Mouse (Mus musculus) activated CD4-positive, CD25-positive, alpha-beta regulatory T cell, adult 4 months (primary cell): ENCODE results near the gene Itfg2. TPM values are rescaled to one million over a fixed set of nuclear protein-coding genes. Genes with fewer than 3 reads are reported as not detected.

Experiments used
- ATAC-seq: one replicate; pipeline ENCODE4 v1.8.0; 2017
- polyA plus RNA-seq, 2 experiments: library from polyadenylated mRNA; unstranded; fragments of 100-300 nt; shearing (Covaris generic); gene quantifications; one replicate each; pipeline ENCODE4 v1.2.1; 2017

Itfg2 gene
- polyA plus RNA-seq, 2 experiments from 2014 or later: 17.6 to 20.6 TPM

DNA sequence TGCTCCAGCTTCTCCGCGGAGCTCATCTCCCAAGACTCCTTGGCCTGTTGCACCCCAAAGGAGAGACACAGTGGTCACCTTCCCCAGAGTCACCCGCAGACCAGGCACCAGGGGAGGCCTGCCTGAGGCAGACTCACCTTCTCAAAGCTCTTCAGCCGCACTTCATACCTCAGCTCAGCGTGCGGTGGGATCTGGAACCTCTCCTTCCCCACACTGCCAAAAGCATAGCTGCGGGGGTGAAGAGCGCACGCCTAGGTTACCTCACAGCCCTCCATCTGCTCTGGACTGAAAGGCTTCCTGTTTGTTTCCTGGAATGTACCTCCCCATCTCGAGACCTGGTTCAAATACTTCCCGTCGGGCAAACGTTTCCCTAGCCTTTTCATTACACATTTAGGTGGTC is 8.8 kb upstream of the Itfg2 start:
- no peak for ATAC-seq

DNA sequence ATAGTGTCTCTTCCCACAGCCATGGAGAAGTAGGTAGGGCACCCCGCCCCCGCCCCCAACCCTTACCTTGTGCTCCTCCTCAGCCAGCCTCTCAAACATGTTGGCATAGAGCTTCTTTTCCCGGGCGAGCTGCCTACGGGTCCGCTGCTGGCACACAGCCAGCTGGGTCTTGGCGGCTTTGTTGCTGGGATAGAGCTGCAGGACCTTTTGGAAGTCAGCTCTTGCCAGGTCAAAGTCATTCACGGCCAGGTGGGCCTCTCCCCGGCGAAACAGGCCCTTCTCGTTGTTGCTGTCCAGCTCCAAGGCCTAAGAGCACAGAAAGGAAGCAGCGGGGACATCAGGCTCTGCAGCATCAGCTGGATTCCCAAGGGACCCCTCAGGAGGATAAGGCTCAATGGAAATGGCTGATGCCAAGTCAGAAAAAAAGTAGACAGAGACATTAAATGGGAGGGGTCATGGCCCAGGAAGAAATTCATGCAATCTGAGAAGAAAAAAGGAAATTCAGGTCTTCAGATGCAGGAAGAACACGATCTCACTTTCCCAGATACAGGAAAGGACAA is 7.7 kb upstream of the Itfg2 start:
- no peak for ATAC-seq

DNA sequence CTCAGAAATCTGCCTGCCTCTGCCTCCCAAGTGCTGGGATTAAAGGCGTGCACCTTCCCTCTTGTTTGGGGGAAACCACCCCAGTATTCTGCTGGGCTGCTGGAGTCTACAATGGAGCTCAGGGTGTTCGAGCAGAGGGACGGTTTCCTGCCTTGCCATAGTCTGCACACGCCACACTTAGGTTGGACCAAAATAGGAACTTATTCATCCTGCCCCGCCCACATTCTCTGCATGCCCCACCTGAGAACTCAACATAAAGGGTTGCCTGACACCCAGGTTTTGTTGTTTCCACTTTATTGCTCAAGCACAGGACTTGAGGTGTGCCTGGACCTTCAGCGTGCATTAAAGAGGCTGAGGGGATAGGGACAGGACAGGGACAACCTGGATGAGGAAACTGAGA is 5.1 kb upstream of the Itfg2 start:
- ATAC-seq: no peak

DNA sequence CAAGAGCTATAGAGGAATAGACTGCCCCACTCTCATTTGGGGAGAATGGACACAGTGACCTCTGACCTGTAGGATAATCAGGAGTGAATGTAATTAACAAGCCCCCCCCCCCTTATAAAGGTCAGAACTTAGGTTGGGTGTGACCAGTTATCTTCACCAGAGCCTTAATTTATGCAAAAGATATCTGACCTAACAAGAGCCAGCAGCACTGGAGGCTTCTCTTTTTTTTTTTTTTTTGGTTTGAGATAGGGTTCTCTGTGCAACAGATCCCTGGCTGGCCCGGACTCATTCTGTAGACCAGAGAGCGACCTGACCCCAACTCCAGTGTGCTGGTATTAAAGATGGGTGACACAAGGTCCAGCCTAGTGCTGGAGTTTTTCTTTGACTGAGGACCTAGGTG is 4.6 kb upstream of the Itfg2 start:
- ATAC-seq: no peak

DNA sequence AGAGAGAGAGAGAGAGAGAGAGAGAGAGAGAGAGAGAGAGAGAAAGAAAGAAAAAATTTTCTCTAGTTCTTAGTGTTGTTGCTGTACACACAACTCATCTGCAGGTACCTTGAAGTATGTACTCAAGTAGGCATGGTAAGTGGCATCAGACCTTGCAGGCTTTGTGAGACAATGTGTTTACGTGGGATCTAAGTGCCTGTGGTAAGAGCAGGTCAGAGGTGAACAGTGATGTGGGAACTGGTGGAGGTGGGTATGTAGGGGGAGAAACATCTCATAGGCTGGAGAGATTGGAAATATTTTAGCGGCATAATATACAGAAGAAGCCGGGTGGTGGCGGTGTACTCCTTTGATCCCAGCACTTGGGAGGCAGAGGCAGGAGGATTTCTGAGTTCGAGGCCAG is 2.8 kb upstream of the Itfg2 start:
- no peak for ATAC-seq

DNA sequence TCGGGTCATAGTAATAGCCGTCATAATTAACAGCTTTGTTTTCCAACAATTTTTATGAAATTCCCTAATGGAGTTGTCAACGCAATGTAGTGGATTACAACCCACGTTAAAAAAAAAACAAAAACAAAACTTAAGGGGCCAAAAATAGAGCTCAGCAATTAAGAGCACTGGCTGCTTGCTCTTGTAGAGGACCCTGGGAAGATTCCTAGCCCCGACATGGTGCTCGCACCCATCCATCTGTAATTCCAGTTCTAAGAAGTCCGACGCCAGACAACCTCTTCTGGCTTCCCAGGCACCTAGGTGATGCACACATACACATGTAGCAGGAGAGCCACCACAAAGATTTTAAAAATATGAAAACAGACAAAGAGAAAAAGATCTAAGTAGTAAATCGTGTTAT is 315 bp upstream of the Itfg2 start:
- no peak for ATAC-seq

DNA sequence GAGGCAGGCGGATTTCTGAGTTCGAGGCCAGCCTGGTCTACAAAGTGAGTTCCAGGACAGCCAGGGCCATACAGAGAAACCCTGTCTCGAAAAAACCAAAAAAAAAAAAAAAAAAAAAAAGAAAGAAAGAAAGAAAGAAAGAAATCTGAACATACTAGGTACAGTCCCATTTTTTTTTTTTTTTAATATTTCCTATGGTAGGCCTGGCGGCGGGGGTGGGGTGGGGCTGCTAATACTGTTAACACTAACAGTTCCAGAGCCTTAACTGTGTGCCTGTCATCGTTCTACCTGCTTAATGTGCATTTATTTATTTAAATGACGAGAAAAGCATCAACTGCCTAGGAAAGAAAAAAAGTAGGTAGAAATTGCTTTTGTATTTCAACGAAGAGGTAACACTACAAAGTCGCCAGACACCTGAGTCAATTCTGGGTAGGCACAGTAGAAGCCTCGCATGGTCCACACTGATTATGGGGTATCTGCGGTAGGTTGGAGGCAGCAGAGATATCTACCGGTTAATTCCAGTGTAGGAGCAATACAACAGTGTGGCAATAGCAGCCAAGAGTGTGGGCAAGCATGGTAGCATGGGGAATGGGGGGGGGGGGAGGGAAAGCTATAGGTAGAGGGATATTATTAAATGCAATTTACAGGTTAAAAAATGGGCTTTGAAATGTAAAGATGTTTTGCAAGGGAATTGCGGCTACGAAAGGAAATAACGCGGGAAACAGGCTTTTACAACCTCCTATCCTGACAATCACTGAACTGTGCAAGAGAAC is 1.0 kb downstream of the Itfg2 start:
- no peak for ATAC-seq

DNA sequence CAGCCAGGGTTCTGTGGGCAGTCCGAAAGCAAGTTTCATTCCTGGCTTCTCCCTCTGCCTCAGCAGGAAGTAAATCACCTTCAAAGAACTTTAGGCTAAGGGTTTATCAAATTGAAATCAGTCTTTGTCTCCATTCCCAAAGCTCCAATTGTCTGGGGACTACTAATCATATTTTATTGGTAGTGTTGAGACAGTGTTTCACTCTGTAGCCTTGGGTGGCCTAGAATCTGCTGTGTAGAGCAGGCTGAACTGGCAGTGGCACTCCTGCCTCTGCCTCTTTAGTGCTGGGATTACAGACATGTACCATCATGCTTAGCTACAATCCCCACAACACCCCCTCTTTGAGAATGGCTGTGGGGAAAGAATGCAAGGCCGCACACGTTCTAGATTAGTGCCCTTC is 3.3 kb downstream of the Itfg2 start:
- no peak for ATAC-seq

DNA sequence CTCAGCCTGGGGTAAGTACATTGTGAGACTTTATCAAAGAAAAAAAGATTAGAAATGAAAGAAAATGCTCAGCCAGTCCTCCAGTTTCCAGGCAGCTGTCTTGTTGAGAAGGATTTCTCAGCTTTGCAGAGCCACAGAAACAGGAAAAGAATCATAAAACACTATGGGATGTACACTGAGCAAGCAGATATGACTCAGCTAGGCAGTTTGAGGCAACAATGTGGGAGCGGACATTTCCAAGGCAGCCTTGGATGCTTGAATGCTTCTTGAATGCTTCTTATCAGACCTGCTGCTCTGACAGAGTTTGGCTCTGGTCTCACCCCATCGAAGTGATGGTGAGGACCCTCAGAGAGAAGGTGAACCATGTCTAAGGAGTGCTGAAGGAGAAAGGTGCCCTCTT is 3.7 kb downstream of the Itfg2 start:
- ATAC-seq: no peak

DNA sequence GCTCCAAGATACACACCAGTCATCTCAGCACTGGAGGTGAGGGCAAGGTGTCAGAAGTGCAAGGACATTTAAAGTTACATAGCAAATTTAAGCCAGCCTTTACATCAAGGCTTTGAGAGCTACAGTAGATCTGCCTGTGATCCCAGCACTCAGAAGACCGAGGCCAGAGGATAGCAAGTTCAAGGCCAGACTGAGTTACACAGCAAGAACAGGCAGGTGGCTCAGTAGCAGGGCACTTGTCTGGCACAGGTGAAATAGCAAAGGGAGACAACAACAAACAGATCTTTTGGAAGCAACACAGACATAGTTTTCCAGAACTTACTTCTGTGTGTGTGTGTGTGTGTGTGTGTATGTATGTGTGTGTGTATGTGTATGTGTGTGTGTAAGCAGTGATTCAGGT is 6.7 kb downstream of the Itfg2 start:
- no peak for ATAC-seq

DNA sequence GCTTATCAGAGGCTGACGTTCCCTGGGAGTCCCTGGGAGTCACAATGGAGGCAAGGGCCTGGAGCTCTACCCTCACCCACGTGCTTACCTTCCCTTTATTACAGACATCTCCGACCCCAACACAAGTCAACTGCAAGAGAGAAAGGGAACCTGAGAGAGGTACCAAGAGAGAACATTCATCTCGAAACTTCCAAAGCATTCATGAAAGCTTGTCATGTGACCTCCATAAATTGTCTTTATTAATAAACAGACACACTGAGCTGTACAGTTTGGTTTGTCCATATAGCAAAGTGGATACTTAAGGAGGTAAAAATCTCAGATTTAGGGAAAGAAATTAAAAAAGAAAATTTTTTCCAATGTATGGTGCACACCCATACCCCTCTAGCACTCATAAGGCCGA is 8.6 kb downstream of the Itfg2 start:
- no peak for ATAC-seq

DNA sequence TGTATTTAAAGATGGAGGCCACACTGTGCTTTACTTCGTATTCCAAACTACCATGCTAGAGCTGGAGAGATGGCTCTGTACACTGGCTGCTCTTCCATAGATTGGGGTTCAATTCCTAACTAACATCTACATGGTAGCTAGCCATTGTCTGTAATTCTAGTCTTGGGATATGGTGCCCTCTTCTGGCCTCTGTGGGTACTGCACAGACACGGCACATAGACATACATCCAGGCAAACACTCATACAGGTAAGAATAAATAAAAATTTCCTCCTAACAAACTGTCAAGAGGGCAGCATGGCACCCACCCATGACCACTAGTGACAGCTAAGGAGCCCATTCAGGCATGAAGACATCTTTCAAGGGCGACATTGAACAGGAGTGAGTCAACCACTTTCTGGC is 13.6 kb downstream of the Itfg2 start:
- peak; percentile 88 for ATAC-seq

DNA sequence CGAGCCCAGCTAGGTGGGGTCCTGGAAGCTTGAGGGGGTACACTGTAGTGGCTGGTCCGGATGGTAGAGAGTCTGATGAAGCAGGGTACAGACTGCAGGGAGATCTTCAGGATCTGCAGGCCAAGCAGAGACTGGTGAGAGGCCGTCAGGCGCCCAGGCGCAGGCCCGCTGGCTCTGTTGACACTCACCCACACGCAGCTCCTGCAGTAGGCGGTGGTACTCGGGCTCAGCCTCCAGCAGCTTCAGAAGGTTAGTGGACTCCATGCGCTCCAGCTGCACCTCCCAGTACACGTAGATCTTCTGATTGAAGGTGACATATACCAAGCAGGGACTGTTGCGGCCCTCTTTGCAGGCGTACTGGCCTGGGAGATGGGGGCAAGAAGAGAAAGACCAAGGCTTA is 14.4 kb downstream of the Itfg2 start:
- no peak for ATAC-seq

DNA sequence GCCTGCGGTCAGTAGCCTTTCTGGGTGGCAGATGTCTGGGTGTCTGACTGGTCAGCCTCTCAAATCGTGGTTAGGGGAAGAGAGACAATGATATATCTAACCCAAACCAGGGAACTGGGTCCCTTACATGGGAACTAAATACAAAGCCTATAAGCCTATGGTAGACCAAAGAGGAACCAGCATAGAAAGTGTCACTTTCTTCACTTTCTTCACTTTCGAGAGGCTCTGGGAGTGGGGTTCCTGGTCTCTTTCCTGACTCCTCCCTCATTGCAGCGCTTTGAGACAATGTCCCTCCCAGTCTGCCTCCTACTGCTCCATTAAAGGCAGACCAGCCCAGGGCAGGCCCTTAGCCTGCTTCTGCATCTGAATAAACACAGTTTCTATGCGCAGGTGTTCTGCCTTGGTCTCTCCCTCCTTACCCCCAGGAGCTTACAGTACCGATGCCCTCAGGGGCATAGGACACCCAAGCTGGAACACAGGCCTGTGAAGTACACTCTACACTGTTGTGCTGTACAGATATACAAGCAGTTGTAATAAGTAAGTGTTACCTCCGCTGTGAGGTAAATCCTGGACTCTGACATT is 16.1 kb downstream of the Itfg2 start:
- ATAC-seq: no peak

DNA sequence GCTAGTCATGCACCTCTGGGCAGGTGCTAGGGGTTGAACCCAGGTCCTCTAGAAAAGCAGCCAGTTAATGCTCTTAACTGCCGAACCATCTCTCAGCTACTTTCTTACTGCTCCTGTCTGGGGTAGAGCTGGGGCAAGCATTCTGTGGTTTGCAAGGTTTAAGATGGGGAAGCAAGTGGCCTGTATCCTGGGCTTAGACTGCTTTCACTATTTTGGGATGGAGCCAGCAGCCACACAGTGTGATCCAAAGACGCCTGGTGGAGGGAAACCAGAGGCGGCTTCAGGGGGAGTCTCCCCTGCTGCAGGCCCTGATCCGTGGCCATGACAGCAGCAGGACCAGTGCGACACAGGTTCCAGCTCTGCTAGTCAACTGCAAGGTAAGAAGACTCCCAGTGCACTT is 20.0 kb downstream of the Itfg2 start:
- no peak for ATAC-seq

DNA sequence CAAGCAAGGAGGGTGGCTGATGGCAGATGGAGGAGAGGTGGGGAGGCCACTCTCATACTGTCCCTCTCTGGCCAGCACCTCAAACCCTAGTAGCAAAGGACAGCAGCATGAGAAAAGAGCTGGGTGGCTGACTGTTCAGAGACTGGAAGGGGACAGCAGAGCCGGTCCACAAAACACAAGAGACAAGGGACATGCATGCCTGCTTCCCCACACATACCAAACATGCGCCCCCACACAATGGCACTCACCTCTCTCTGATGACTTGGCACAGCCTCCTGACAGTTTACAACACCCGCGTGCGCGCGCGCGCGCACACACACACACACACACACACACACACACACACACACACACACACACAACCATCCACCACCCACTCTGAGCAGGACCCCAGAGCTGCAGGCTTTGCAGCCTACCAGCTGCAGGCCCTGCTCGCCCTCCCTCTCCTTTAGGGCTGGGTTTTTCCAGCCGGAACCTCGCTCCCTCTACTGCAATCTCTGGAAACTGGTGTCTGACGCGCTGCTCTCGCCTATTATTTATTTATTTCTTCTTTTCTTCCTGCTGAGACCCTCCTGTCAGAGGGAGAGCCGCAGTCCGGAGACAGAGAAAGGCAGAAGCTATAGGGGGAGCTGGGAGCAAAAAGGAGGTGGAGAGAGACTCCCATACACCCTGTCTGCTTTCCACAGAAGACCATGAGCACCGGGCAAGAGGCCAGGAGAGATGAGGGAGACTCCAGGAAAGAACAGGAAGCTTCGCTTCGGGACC is 25.1 kb downstream of the Itfg2 start:
- no peak for ATAC-seq

DNA sequence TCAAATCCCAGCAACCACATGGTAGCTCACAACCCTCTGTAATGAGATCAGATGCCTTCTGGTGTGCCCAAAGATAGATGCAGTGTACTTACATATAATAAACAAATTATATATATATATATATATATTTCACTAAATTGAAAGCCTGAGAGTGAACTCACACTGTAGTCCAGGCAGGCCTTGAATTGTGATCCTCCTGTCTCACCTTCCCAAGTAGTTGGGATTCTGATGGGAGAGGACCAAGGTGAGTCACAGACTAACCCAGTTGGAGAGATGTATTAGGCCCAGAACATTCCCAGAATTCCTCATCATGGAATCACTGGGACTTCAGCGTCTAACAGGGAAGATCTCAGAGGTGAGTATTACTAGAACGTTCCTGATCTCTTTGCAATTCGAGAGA is 25.7 kb downstream of the Itfg2 start, which contains the start of gene Nrip2:
TSS of gene Nrip2 (plus strand) at position 301 of the 400 bp plus-strand sequence.
- ATAC-seq: no peak

DNA sequence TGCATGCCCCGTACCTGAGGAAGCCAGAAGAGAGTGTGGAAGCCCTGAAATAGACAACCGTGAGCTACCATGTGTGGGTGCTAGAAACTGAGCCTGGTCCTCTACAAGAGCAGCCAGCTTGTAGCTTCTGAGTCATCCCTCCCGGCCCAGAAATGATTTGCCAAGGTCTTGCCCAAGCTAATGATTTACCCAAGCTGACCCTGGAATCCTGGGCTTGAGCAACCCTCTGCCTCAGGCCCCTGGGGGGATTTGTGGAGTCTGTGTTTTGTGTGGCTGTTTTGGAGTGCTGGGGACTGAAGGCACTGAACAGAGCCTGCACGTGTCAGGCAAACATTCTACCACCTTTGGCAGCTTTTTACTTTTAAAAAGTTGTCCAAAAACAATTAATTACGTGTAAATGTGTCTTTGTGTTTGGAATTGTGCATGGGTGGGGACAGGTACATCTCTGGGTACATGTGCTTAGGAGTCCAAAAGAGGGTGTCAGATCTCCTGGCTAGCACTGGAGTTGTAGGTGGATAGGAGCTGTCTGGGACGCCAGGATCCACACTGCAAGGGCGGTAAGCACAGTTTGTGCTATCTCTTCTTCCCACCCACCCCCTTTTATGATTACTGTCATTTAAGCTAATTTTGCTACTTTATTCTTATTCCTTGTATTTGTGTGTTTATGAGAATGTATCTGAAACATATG is 27.0 kb downstream of the Itfg2 start:
- no peak for ATAC-seq

DNA sequence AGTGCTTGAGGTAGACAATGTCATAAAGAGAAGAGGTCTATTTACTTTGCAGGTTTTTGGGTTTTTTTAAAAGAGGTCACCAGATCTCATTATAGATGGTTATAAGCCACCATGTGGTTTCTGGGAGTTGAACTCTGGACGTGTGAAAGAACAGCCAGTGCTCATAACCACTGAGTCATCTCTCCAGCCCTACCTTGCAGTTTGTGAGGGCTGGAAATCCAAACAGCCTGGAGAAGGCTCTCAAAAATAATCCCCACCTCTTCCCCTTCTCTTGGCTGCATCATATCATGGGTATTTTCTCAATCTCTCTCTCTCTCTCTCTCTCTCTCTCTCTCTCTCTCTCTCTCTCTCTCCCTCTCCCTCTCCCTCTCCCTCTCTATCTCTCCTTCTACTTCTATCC is 34.0 kb downstream of the Itfg2 start:
- no peak for ATAC-seq

DNA sequence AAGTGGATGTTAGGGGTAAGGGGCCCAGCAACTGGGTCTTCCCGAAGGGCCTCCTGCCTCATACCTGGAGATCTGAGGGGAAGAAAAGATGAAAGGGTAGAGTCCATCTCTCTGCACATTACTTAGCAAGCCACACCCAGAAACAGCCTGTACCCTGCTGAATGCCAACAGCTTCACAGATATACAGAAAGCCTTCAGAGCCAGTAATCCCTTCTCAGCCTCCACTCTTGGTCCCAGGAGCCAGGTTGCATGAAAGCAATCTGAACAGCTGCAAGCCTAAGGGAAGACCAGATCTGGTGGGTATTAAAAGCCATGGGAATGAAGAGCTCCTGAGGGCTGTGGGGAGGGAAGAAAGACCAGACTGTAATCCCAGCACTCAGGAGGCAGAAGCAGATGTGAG is 35.5 kb downstream of the Itfg2 start:
- no peak for ATAC-seq

DNA sequence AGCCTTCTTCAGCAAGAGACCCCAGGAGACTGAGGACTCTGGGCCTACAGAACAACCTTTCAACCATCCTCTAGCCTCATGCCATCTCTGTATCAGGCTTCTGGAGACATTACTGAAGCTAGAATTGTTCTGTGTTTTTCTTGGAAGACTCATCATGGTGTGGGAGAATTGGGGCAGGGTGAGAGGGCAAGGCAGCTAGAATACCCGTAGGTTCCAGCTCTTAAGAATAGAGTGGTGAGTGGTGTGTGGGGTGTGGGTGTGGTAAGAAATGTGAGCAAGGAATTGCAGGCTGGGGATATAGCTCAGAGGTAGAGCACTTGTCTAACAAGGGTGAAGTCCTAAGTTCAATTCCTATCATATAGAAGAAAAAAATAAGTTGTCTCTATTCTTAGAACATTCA is 39.7 kb downstream of the Itfg2 start:
- no peak for ATAC-seq

DNA sequence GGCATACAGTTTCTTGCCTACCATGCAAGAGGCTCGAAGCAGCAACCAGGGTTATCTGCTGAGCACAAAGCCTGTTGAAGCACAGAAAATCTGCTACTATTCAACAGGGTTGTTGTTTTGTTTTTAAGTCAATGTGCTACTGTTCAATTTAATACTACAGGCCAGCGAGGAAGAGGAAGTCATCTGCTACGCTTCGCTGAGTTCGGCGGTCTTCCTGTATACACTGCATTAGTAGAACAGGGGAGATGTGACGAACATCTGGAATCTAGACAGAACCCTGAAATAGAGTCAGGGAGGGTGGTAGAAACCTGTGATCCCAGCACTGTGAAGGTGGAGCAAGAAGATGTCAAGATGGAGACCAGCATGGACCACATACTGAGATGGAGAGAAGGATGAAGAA is 41.0 kb downstream of the Itfg2 start:
- no peak for ATAC-seq

DNA sequence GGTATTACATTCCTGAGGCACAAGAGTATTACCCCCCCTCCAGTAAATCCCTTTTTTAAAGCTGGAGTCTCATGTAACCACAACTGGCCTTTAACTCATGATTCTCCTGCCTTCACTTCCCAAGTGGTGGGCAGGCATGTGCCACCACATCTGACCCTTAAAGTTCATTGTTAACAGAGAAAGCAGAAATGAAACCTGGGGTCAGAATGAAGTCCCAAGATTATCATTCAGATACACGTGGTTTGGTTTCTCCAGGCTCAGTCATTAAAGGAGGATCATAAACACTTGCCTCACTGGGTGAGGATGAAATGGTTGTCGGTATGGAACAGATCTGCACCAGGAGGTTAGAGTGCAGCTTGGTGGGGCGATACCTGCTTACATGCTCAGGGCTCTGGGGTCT is 43.5 kb downstream of the Itfg2 start:
- ATAC-seq: no peak
